Mouse (Mus musculus): ENCODE measurements around the gene Topaz1. TPM values are rescaled to one million over a fixed set of nuclear protein-coding genes. Genes with fewer than 3 reads are reported as not detected.

The Topaz1 gene
- polyA plus RNA-seq, 1 experiment from 2014 or later: 0.16 TPM

GRCm38 (mm10) chr9:122805053-122805844 lies 58.1 kb downstream of the Topaz1 start, which contains the start of gene Tcaim:
TSS of gene Tcaim (plus strand) at chr9:122805539.
- peak; percentile 92 for ATAC-seq
- Histone ChIP-seq H3K27ac (ENCODE audit: low read depth, low read length) (peak within 1 kb of the TSS; percentile 88), H3K4me3 (ENCODE audit: low read depth, low read length) (peak within 1 kb of the TSS; percentile 54), H3K4me2 (replicated peaks; ENCODE audit: low read depth) (peak within 1 kb of the TSS; percentile 82), H3K27me3 (replicated peaks; ENCODE audit: control insufficient read depth, insufficient read depth, low read length) (no peaks in the 10 kb centered on the region), H3K9ac (ENCODE audit: low read depth, low read length) (peak within 1 kb of the TSS; percentile 64), H3K9me3 (ENCODE audit: control insufficient read depth) (no peaks in the 10 kb centered on the region), H3K36me3 (ENCODE audit: control insufficient read depth, insufficient read depth) (peaks cover 8% of the 10 kb centered on the region; the same call in 1 of the 2 replicates), H3K4me1 (replicated peaks; ENCODE audit: control insufficient read depth, insufficient read depth, low read length) (peaks cover 3% of the 10 kb centered on the region; the same call in 1 of the 2 replicates)
- WGBS: 4% methylated on average over 42 of the region's 42 CpGs
- TF ChIP-seq CTCF (IDR thresholded peaks at IDR 0.05; ENCODE audit: low read depth): no peak

GRCm38 (mm10) chr9:122805845-122806341 lies 58.7 kb downstream of the Topaz1 start:
- Histone ChIP-seq H3K27ac (ENCODE audit: low read depth, low read length) (peak overlapping the region; percentile 88), H3K4me1 (replicated peaks; ENCODE audit: control insufficient read depth, insufficient read depth, low read length) (peaks cover 3% of the 10 kb centered on the region; the same call in 1 of the 2 replicates), H3K9me3 (ENCODE audit: control insufficient read depth) (no peaks in the 10 kb centered on the region), H3K27me3 (replicated peaks; ENCODE audit: control insufficient read depth, insufficient read depth, low read length) (no peaks in the 10 kb centered on the region), H3K4me3 (ENCODE audit: low read depth, low read length) (peak overlapping the region; percentile 54), H3K36me3 (ENCODE audit: control insufficient read depth, insufficient read depth) (peaks cover 13% of the 10 kb centered on the region; the same call in 1 of the 2 replicates), H3K9ac (ENCODE audit: low read depth, low read length) (peak overlapping the region; percentile 64), H3K4me2 (replicated peaks; ENCODE audit: low read depth) (peak overlapping the region; percentile 82)
- ATAC-seq: no peak
- TF ChIP-seq CTCF (IDR thresholded peaks at IDR 0.05; ENCODE audit: low read depth): no peak
- 8% methylated on average over 10 of the region's 10 CpGs for WGBS

- Histone ChIP-seq H3K27ac (ENCODE audit: low read depth, low read length) (no peak overlapping the region), H3K36me3 (ENCODE audit: control insufficient read depth, insufficient read depth) (peaks cover 17% of the 10 kb centered on the region; the same call in 1 of the 2 replicates), H3K9me3 (ENCODE audit: control insufficient read depth) (no peaks in the 10 kb centered on the region), H3K4me1 (replicated peaks; ENCODE audit: control insufficient read depth, insufficient read depth, low read length) (peaks cover 3% of the 10 kb centered on the region; the same call in 1 of the 2 replicates), H3K4me3 (ENCODE audit: low read depth, low read length) (no peak overlapping the region), H3K9ac (ENCODE audit: low read depth, low read length) (no peak overlapping the region), H3K27me3 (replicated peaks; ENCODE audit: control insufficient read depth, insufficient read depth, low read length) (no peaks in the 10 kb centered on the region), H3K4me2 (replicated peaks; ENCODE audit: low read depth) (no peak overlapping the region)
- no peak for ATAC-seq
- no peak for TF ChIP-seq CTCF (IDR thresholded peaks at IDR 0.05; ENCODE audit: low read depth)
- WGBS: 89% methylated on average over 2 of the region's 2 CpGs
These were observed 60.0 kb downstream of the Topaz1 start for GRCm38 (mm10) chr9:122807186-122807585.

- Histone ChIP-seq H3K36me3 (ENCODE audit: control insufficient read depth, insufficient read depth) (peaks cover 17% of the 10 kb centered on the region; the same call in 1 of the 2 replicates), H3K4me2 (replicated peaks; ENCODE audit: low read depth) (no peak overlapping the region), H3K9ac (ENCODE audit: low read depth, low read length) (no peak overlapping the region), H3K4me3 (ENCODE audit: low read depth, low read length) (no peak overlapping the region), H3K27ac (ENCODE audit: low read depth, low read length) (no peak overlapping the region), H3K9me3 (ENCODE audit: control insufficient read depth) (no peaks in the 10 kb centered on the region), H3K27me3 (replicated peaks; ENCODE audit: control insufficient read depth, insufficient read depth, low read length) (no peaks in the 10 kb centered on the region), H3K4me1 (replicated peaks; ENCODE audit: control insufficient read depth, insufficient read depth, low read length) (peaks cover 3% of the 10 kb centered on the region; the same call in 1 of the 2 replicates)
- TF ChIP-seq CTCF (IDR thresholded peaks at IDR 0.05; ENCODE audit: low read depth): no peak
- WGBS: 97% methylated on average over 3 of the region's 3 CpGs
- ATAC-seq: no peak
These were observed 63.1 kb downstream of the Topaz1 start for GRCm38 (mm10) chr9:122810212-122810611.

DNA sequence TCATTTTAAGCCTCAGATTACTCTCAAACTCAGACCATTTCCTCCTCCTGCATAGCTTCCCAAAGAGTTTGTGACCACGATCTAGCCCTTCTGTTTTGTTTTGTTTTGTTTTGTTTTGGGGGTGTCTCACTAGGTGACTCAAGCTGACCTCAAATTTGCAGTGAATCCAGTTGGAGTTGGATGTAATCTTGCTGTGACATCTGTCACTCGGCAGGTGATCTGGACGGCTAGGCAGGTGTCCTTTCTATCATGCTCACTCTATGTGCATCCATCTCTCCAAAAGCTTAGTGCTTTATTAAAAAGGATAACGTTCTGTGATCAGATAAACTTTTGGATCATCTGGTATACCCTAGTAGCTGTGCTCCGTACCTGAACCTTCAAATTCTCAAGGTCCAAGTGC lies 65.2 kb downstream of the Topaz1 start:
- Histone ChIP-seq H3K36me3 (ENCODE audit: control insufficient read depth, insufficient read depth) (peaks cover 17% of the 10 kb centered on the region; the same call in 1 of the 2 replicates), H3K27me3 (replicated peaks; ENCODE audit: control insufficient read depth, insufficient read depth, low read length) (no peaks in the 10 kb centered on the region), H3K4me3 (ENCODE audit: low read depth, low read length) (no peak overlapping the region), H3K9ac (ENCODE audit: low read depth, low read length) (no peak overlapping the region), H3K4me1 (replicated peaks; ENCODE audit: control insufficient read depth, insufficient read depth, low read length) (no peaks in the 10 kb centered on the region), H3K9me3 (ENCODE audit: control insufficient read depth) (no peaks in the 10 kb centered on the region), H3K4me2 (replicated peaks; ENCODE audit: low read depth) (no peak overlapping the region), H3K27ac (ENCODE audit: low read depth, low read length) (no peak overlapping the region)
- 86% methylated on average over 5 of the region's 5 CpGs for WGBS
- no peak for ATAC-seq
- no peak for TF ChIP-seq CTCF (IDR thresholded peaks at IDR 0.05; ENCODE audit: low read depth)

DNA sequence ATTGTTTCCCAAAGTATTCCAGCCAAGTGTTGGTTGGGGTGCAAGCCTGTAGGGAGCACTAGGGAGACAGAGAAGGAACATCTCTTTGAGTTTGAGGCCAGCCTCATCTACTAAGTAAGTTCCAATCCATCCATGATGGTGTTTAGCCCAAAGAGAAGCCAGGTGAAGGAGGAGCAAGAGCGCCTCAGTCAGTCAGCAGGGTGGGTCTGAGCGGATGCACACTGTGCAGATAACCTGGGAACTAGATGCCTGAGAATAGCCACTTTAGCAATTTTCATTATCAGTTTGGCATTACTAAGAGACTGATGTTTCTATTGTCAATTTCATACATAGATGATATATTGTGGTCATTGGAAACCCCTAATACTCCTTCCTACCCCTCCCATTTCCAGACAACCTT lies 67.6 kb downstream of the Topaz1 start:
- H3K4me3 ChIP-seq (ENCODE audit: low read depth, low read length): no peak overlapping the region
- H3K9ac ChIP-seq (ENCODE audit: low read depth, low read length): no peak overlapping the region
- 53% methylated on average over 2 of the region's 2 CpGs for WGBS
- H3K4me1 ChIP-seq (replicated peaks; ENCODE audit: control insufficient read depth, insufficient read depth, low read length): no peaks in the 10 kb centered on the region
- TF ChIP-seq CTCF (IDR thresholded peaks at IDR 0.05; ENCODE audit: low read depth): peak; percentile 19
- no peaks in the 10 kb centered on the region for H3K9me3 ChIP-seq (ENCODE audit: control insufficient read depth)
- peaks cover 16% of the 10 kb centered on the region; the same call in 1 of the 2 replicates for H3K36me3 ChIP-seq (ENCODE audit: control insufficient read depth, insufficient read depth)
- H3K27ac ChIP-seq (ENCODE audit: low read depth, low read length): no peak overlapping the region
- H3K4me2 ChIP-seq (replicated peaks; ENCODE audit: low read depth): no peak overlapping the region
- H3K27me3 ChIP-seq (replicated peaks; ENCODE audit: control insufficient read depth, insufficient read depth, low read length): no peaks in the 10 kb centered on the region
- no peak; the same call in 1 of the 2 replicates for ATAC-seq

Measured in intestine, postnatal 0 days (tissue).